Mouse (Mus musculus): ENCODE measurements around the gene Arhgef39.

The Arhgef39 gene

GRCm38 (mm10) chr4:43499407-43500333 is at the start of gene Arhgef39:
Gene Arhgef39 (minus strand): TSS chr4:43499695.
- in situ Hi-C loops (cut with MboI): no loop called here

- in situ Hi-C loops (cut with MboI): no loop called here
These were observed 49.6 kb upstream of the Arhgef39 start for GRCm38 (mm10) chr4:43549055-43549454.

GRCm38 (mm10) chr4:43547160-43547559 is 47.7 kb upstream of the Arhgef39 start:
- in situ Hi-C loops (cut with MboI): no loop called here

- in situ Hi-C loops (cut with MboI): no loop called here
These were observed 47.0 kb upstream of the Arhgef39 start for GRCm38 (mm10) chr4:43546375-43547047.

- in situ Hi-C loops (cut with MboI): no loop called here
These were observed 42.5 kb upstream of the Arhgef39 start for GRCm38 (mm10) chr4:43542044-43542443.

GRCm38 (mm10) chr4:43536031-43536430 is 36.5 kb upstream of the Arhgef39 start:
- in situ Hi-C loops (cut with MboI): no loop called here

GRCm38 (mm10) chr4:43535628-43536027 is 36.1 kb upstream of the Arhgef39 start:
- in situ Hi-C loops (cut with MboI): no loop called here

GRCm38 (mm10) chr4:43533270-43533669 is 33.8 kb upstream of the Arhgef39 start:
- in situ Hi-C loops (cut with MboI): no loop called here

- in situ Hi-C loops (cut with MboI): no loop called here
These were observed 31.1 kb upstream of the Arhgef39 start for GRCm38 (mm10) chr4:43530581-43530980.

- in situ Hi-C loops (cut with MboI): no loop called here
These were observed 30.6 kb upstream of the Arhgef39 start for GRCm38 (mm10) chr4:43530081-43530501.

GRCm38 (mm10) chr4:43528487-43528886 is 29.0 kb upstream of the Arhgef39 start:
- in situ Hi-C loops (cut with MboI): no loop called here

GRCm38 (mm10) chr4:43527880-43528279 is 28.4 kb upstream of the Arhgef39 start:
- in situ Hi-C loops (cut with MboI): no loop called here

- in situ Hi-C loops (cut with MboI): no loop called here
These were observed 20.5 kb upstream of the Arhgef39 start for GRCm38 (mm10) chr4:43519956-43520355.

GRCm38 (mm10) chr4:43519551-43519950 is 20.1 kb upstream of the Arhgef39 start:
- in situ Hi-C loops (cut with MboI): no loop called here

- in situ Hi-C loops (cut with MboI): no loop called here
These were observed 16.5 kb upstream of the Arhgef39 start for GRCm38 (mm10) chr4:43515764-43516708.

GRCm38 (mm10) chr4:43513791-43514190 is 14.3 kb upstream of the Arhgef39 start:
- in situ Hi-C loops (cut with MboI): no loop called here

GRCm38 (mm10) chr4:43513300-43513699 is 13.8 kb upstream of the Arhgef39 start:
- in situ Hi-C loops (cut with MboI): no loop called here

GRCm38 (mm10) chr4:43512653-43513052 is 13.2 kb upstream of the Arhgef39 start:
- in situ Hi-C loops (cut with MboI): no loop called here

GRCm38 (mm10) chr4:43511675-43512454 is 12.4 kb upstream of the Arhgef39 start:
- in situ Hi-C loops (cut with MboI): no loop called here

- in situ Hi-C loops (cut with MboI): no loop called here
These were observed 9.6 kb upstream of the Arhgef39 start for GRCm38 (mm10) chr4:43509109-43509508.

GRCm38 (mm10) chr4:43508666-43508997 is 9.1 kb upstream of the Arhgef39 start:
- in situ Hi-C loops (cut with MboI): no loop called here

All from mature B cell (primary cell).